Mouse (Mus musculus) adrenal gland, postnatal 25 days (tissue): ENCODE measurements at regions not wholly inside any gene's neighbourhood (a gene's known extent, or its start where the extent isn't known, plus 50 kb on each side); places are given as distances from the start of the nearest gene placed in this dataset.
A peak's percentile ranks its signal among the peaks of the same experiment; 100 is the strongest.

Source experiments
- DNase-seq: peaks from one replicate; pipeline ENCODE4 v3.0.0; 2021; ENCODE audit warnings: mixed read lengths

DNA sequence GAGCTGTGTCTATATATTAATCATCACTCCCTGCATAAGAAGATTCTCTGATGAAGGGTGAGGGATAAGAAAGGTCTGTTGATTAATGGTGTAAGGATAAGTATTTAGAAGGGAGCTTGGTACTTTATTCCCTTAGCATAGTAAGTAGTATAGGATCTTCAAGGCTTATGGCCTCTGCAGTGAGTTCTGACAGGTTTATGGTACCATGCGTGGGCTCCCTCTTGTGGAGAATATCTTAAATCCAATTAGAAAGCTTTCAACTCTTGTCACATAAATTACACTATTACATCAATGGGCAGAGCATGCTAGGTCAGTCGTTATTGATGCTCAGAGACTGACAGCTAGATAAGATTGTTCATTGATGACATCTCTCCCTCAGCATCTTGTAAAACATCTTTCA lies 112.7 kb upstream of the Grin3a start:
- DNase-seq, result no peak

DNA sequence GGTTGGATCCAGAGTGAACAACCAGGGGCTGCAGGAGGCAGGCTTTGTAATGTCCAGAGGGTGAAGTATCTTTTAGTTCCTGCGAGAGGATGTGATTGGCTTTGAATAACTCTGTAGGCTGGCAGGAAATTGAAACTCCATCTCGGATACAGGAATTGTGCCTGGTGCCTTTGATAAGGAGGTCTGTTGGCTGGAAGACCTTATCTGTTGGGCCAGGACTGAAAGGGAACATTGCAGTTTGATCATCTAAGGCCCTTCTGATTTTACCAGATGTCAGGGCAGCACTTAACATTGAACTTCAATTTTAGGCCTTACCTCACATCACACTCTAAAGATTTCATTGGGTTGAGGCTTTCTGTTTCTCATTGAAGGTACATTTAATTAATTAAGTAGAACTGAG lies 111.3 kb upstream of the Grin3a start:
- no peak for DNase-seq

DNA sequence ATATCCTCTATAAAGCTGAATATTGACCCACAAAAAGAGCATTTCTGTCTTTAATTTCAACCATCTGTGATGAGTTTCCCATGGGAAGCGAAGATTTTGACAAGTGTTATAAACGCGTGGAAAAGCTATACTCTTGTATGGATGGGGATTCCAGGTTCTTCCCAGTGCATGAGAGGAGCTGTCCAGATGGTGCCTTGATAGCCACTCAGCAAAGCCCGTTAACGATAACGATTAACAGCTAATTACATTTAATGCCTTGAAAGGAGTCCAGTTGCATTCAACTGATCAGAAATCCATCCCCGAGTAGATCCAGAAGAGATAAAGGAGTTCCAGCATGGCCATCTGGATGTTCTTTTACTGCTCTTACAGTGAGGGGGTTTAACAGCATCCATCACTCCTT lies 100.8 kb upstream of the Grin3a start:
- no peak for DNase-seq

GRCm38 (mm10) chr4:49937471-49937870 lies 91.9 kb upstream of the Grin3a start:
- DNase-seq, result no peak

DNA sequence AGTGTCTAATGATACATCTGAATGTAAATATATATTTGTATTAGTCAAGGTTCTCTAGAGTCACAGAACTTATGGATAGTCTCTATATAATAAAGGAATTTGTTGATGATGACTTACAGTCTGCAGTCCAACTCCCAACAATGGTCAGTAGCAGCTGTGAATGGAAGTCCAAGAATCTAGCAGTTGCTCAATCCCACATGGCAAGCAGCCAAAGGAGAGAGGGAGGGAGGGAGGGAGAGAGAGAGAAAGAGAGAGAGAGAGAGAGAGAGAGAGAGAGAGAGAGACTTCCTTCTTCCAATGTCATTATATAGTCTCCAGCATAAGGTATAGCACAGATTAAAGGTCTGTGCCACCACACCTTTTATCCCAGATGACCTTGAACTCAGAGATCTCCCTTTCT lies 84.1 kb upstream of the Grin3a start:
- DNase-seq, result peak; percentile 31

DNA sequence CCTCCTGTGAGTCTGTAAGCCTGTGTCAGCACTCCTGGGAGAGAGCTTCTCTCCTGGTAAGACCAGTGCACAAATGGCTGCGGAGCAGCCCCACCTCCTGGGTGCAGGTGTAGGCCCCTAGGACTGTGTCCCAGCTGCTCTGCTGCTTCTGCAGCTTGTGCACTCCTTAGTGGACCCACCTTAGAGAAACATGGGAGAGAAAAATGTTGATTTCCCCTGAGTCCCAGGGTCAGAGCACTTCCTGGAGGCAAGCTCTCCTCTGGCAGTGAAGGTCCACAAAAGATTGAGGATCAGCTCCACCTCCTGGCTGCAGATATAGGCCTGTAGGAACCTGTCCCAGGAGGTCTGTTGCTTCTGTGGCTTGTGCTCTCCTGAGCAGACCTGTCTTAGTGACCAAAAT lies 81.5 kb upstream of the Grin3a start:
- DNase-seq, result no peak

DNA sequence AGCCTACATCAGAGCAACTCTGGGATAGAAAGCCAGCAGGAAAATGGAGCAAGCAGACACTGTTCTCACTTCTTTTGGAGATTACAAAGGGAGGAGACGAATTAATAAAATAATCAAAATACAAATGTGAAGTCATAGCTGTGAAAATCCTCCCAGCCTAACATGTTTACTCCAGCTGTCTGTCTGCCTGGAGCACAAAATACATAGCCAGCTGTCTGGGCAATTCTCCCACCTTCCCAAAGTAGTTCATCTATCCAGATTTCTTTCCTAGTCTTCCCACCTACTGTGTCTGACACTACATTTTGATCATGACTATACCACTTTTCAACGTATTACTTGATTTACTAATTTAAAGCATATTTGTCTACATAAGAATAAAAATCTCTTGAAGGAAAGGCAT lies 68.7 kb upstream of the Grin3a start:
- no peak for DNase-seq

DNA sequence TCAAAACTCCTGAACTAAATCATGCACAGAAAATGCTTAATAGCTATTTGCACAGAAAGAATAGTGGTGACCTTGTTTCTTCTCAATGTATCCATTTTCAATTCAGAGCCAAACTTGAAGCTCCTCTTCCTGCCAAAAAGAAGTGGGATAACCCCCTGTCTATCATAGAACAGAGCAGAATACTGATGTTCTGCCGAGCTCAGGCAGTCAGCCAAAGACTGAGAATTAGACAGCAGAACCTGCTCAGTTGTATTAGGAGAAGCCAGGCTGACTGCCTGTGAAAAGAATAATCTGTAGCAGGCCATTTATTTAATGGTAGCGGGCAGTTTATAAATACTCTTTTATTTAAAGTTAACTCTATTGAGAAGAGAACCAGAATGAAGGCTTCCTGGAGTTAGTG lies 68.1 kb upstream of the Grin3a start:
- DNase-seq, result no peak
